Mouse (Mus musculus) MEL (cell line): ENCODE measurements around the gene Ttll8. TPM values are rescaled to one million over a fixed set of nuclear protein-coding genes. Genes with fewer than 3 reads are reported as not detected.

Experiments used
- DNase-seq: peaks from one replicate; pipeline ENCODE4 v3.0.0; 2011; ENCODE audit warnings: low read depth, low spot score
- H3K27ac ChIP-seq: 2 replicates; pipeline ENCODE4 v1.5.1; 2012; ENCODE audit warnings: low read depth, mild to moderate bottlenecking, control low read depth, low read length, moderate library complexity; ENCODE audit not compliant: control insufficient read depth
- H3K27me3 ChIP-seq, 2 experiments: fragments of 150-350 bp in 1 of 2; sonication (generic) in 1 of 2; 2 replicates each; pipeline ENCODE4 v1.6.1; 2012; ENCODE audit warnings: low read length in 2 of 2, mild to moderate bottlenecking in 2 of 2, improper control_type of control experiment in 1 of 2, moderate library complexity in 1 of 2; ENCODE audit not compliant: insufficient read depth in 2 of 2, control insufficient read depth in 1 of 2
- H3K36me3 ChIP-seq, 2 experiments: 2 replicates each; pipeline ENCODE4 v1.6.1; 2012 to 2014; ENCODE audit warnings: low read length in 2 of 2, improper control_type of control experiment in 1 of 2, inconsistent platforms in 1 of 2, mild to moderate bottlenecking in 1 of 2; ENCODE audit not compliant: insufficient read depth in 2 of 2, control insufficient read depth in 1 of 2
- H3K4me1 ChIP-seq, 2 experiments: fragments of 150-350 bp in 1 of 2; sonication (generic) in 1 of 2; 2 replicates each; pipeline ENCODE4 v1.6.1; 2012; ENCODE audit warnings: low read length in 2 of 2, improper control_type of control experiment in 1 of 2, mild to moderate bottlenecking in 1 of 2; ENCODE audit not compliant: insufficient read depth in 2 of 2, control insufficient read depth in 1 of 2
- H3K4me3 ChIP-seq, 2 experiments: fragments of 150-350 bp in 1 of 2; sonication (generic) in 1 of 2; 2 replicates each; pipeline ENCODE4 v1.5.1; 2012; ENCODE audit warnings: low read depth in 2 of 2, low read length in 2 of 2, mild to moderate bottlenecking in 2 of 2, moderate library complexity in 2 of 2, control low read depth in 1 of 2, improper control_type of control experiment in 1 of 2; ENCODE audit not compliant: control insufficient read depth in 1 of 2, insufficient read depth in 1 of 2
- H3K79me2 ChIP-seq: 2 replicates; pipeline ENCODE4 v1.6.1; 2012; ENCODE audit warnings: mild to moderate bottlenecking, low read length, moderate library complexity; ENCODE audit not compliant: control insufficient read depth, poor library complexity, insufficient read depth
- H3K9ac ChIP-seq: 2 replicates; pipeline ENCODE4 v1.6.1; 2012; ENCODE audit warnings: low read depth, mild to moderate bottlenecking, control low read depth, low read length, moderate library complexity; ENCODE audit not compliant: control insufficient read depth, poor library complexity, severe bottlenecking
- H3K9me3 ChIP-seq: fragments of 150-350 bp; sonication (generic); replicated peaks from 2 replicates; pipeline ENCODE4 v1.6.1; 2012; ENCODE audit warnings: mild to moderate bottlenecking, low read length, improper control_type of control experiment, moderate library complexity; ENCODE audit not compliant: insufficient read depth
- CTCF ChIP-seq, 3 experiments: IDR thresholded peaks in 2 of 3; conservative IDR thresholded peaks in 1 of 3; 2 replicates each; pipeline ENCODE4 v1.5.1; 2011 to 2012; ENCODE audit warnings: low read length in 3 of 3, low read depth in 2 of 3, mild to moderate bottlenecking in 2 of 3, improper control_type of control experiment in 1 of 3, inconsistent platforms in 1 of 3, mixed read lengths in 1 of 3, moderate library complexity in 1 of 3; ENCODE audit not compliant: control insufficient read depth in 1 of 3, insufficient read depth in 1 of 3, poor library complexity in 1 of 3, severe bottlenecking in 1 of 3
- ELF1 ChIP-seq: IDR thresholded peaks from 2 replicates; pipeline ENCODE4 v1.6.1; 2014; ENCODE audit warnings: low read depth, mild to moderate bottlenecking, inconsistent platforms, low read length, improper control_type of control experiment, moderate library complexity
- GABPA ChIP-seq: IDR thresholded peaks from 2 replicates; pipeline ENCODE4 v1.6.1; 2012; ENCODE audit warnings: low read depth, mild to moderate bottlenecking, inconsistent platforms, low read length, improper control_type of control experiment, moderate library complexity
- HCFC1 ChIP-seq: IDR thresholded peaks from 2 replicates; pipeline ENCODE4 v1.6.1; 2012; ENCODE audit warnings: low read depth, mild to moderate bottlenecking, inconsistent platforms, low read length, improper control_type of control experiment, moderate library complexity
- MAFK ChIP-seq: IDR thresholded peaks from 2 replicates; pipeline ENCODE4 v1.6.1; 2011; ENCODE audit warnings: low read depth, mild to moderate bottlenecking, low read length, improper control_type of control experiment, borderline replicate concordance
- MEF2A ChIP-seq: IDR thresholded peaks from 2 replicates; pipeline ENCODE4 v1.6.1; 2014; ENCODE audit warnings: low read depth, mild to moderate bottlenecking, inconsistent platforms, low read length, improper control_type of control experiment; ENCODE audit not compliant: poor library complexity, insufficient replicate concordance, severe bottlenecking; ENCODE audit errors: extremely low read depth
- MYB ChIP-seq: IDR thresholded peaks from 2 replicates; pipeline ENCODE4 v1.6.1; 2011; ENCODE audit warnings: mild to moderate bottlenecking, low read depth, low read length, improper control_type of control experiment
- MYC ChIP-seq: IDR thresholded peaks from 2 replicates; pipeline ENCODE4 v1.6.1; 2011; ENCODE audit warnings: low read depth, mild to moderate bottlenecking, low read length, improper control_type of control experiment, moderate library complexity
- NELFE ChIP-seq: IDR thresholded peaks from 2 replicates; pipeline ENCODE4 v1.6.1; 2011; ENCODE audit warnings: low read depth, low read length, improper control_type of control experiment
- NRF1 ChIP-seq: IDR thresholded peaks from 2 replicates; pipeline ENCODE4 v1.6.1; 2014; ENCODE audit warnings: low read depth, mild to moderate bottlenecking, inconsistent platforms, low read length, improper control_type of control experiment, moderate library complexity; ENCODE audit not compliant: poor library complexity, insufficient read depth, severe bottlenecking
- POLR2AphosphoS5 ChIP-seq: IDR thresholded peaks from 2 replicates; pipeline ENCODE4 v1.6.1; 2012; ENCODE audit warnings: low read depth, borderline replicate concordance, mild to moderate bottlenecking, inconsistent platforms, low read length, moderate library complexity, mixed read lengths
- RAD21 ChIP-seq: IDR thresholded peaks from 2 replicates; pipeline ENCODE4 v1.6.1; 2011; ENCODE audit warnings: mild to moderate bottlenecking, low read depth, low read length, improper control_type of control experiment
- RCOR1 ChIP-seq: IDR thresholded peaks from 2 replicates; pipeline ENCODE4 v1.6.1; 2012; ENCODE audit warnings: low read depth, mild to moderate bottlenecking, inconsistent platforms, low read length, improper control_type of control experiment
- SMC3 ChIP-seq: IDR thresholded peaks from 2 replicates; pipeline ENCODE4 v1.6.1; 2011; ENCODE audit warnings: low read depth, low read length, improper control_type of control experiment
- TAL1 ChIP-seq: IDR thresholded peaks from 2 replicates; pipeline ENCODE4 v1.6.1; 2012; ENCODE audit warnings: mild to moderate bottlenecking, inconsistent platforms, low read length, moderate library complexity, mixed read lengths
- TBP ChIP-seq: IDR thresholded peaks from 2 replicates; pipeline ENCODE4 v1.8.0; 2011; ENCODE audit warnings: low read depth, low read length, improper control_type of control experiment
- ZNF384 ChIP-seq: IDR thresholded peaks from 2 replicates; pipeline ENCODE4 v1.6.1; 2012; ENCODE audit warnings: low read depth, mild to moderate bottlenecking, inconsistent platforms, low read length, improper control_type of control experiment
- polyA plus RNA-seq, 2 experiments: library from polyadenylated mRNA; stranded (reverse) in 1 of 2; unstranded in 1 of 2; fragments of >175 nt in 1 of 2; fragments of >200 nt in 1 of 2; gene quantifications; 2 replicates each; pipeline versions ENCODE4 v1.2.1 to v1.2.4; 2012; ENCODE audit warnings: low replicate concordance in 2 of 2, low read depth in 1 of 2; ENCODE audit not compliant: insufficient read length in 2 of 2, insufficient read depth in 1 of 2, missing spikeins in 1 of 2
- total RNA-seq: library from RNA; depleted of rRNA; stranded (reverse); fragments of 300-350 nt; gene quantifications from 2 replicates; pipeline ENCODE4 v1.2.3, GENCODE M21; 2012

Gene Ttll8
- total and polyA plus RNA-seq, 3 experiments = not detected

- 0 out of 4 replicates have a peak, but pooled peaks cover 0 to 2% of the 10 kb centered on the region in 2 experiments for H3K27me3 ChIP-seq
- H3K27ac ChIP-seq = no peak overlapping the region
- no peaks in the 10 kb centered on the region for H3K9me3 ChIP-seq
- no peak for TF ChIP-seq RAD21
- TF ChIP-seq ELF1 = no peak
- TF ChIP-seq MYB = no peak
- no peak for TF ChIP-seq TAL1
- no peak for TF ChIP-seq CTCF (IDR thresholded peaks at IDR 0.05 in 2 of 3, conservative IDR thresholded peaks at IDR 0.05 in 1 of 3; ENCODE audit: control insufficient read depth in 1 of 3, insufficient read depth in 1 of 3, low read depth in 2 of 3, low read length in 3 of 3, poor library complexity in 1 of 3, severe bottlenecking in 1 of 3)
- no peak for TF ChIP-seq MAFK
- TF ChIP-seq GABPA = no peak
- no peak for TF ChIP-seq ZNF384
- TF ChIP-seq MYC = no peak
- no peak for TF ChIP-seq POLR2AphosphoS5
- no peak for TF ChIP-seq NELFE
- no peak for TF ChIP-seq NRF1
- no peak for TF ChIP-seq MEF2A
- no peak for TF ChIP-seq HCFC1
- TF ChIP-seq RCOR1 = no peak
- TF ChIP-seq SMC3 = no peak
- DNase-seq = peak; percentile 36
- H3K4me3 ChIP-seq = no peak overlapping the region
- no peaks in the 10 kb centered on the region for H3K36me3 ChIP-seq
- no peak overlapping the region for H3K9ac ChIP-seq
- no peaks in the 10 kb centered on the region for H3K79me2 ChIP-seq
- no peaks in the 10 kb centered on the region for H3K4me1 ChIP-seq
Measured at GRCm38 (mm10) chr15:88936619-88937290, 17.5 kb downstream of the Ttll8 start.

GRCm38 (mm10) chr15:88934141-88934540 is 20.1 kb downstream of the Ttll8 start:
- H3K4me1 ChIP-seq = no peaks in the 10 kb centered on the region

More at GRCm38 (mm10) chr15:88934141-88934540, 20.1 kb downstream of the Ttll8 start:
- Histone ChIP-seq H3K4me3 (no peak overlapping the region), H3K27ac (no peak overlapping the region), H3K36me3 (no peaks in the 10 kb centered on the region), H3K79me2 (no peaks in the 10 kb centered on the region), H3K27me3 (no peaks in the 10 kb centered on the region), H3K9me3 (no peaks in the 10 kb centered on the region), H3K9ac (no peak overlapping the region)
- TF ChIP-seq RAD21 (peak; percentile 12), TBP (no peak)
- DNase-seq = no peak
